Mouse (Mus musculus): ENCODE data around the gene Cdh7.
"Not testable (repeated sequence)": the region's sequence is repeated elsewhere in the genome, so short reads cannot be mapped to it uniquely, and the experiment has no call there.

Gene Cdh7

GRCm38 (mm10) chr1:109982064-109982808 lies at the start of gene Cdh7:
TSS of gene Cdh7 (plus strand) at chr1:109982431.
- DNase-seq (ENCODE audit: extremely low read depth, low read depth, low spot score), result no peak

GRCm38 (mm10) chr1:109932674-109933073 lies 49.6 kb upstream of the Cdh7 start:
- no peak for DNase-seq (ENCODE audit: extremely low read depth, low read depth, low spot score)

- DNase-seq (ENCODE audit: extremely low read depth, low read depth, low spot score), result no peak
These were observed 33.7 kb upstream of the Cdh7 start for GRCm38 (mm10) chr1:109948571-109948970.

- no peak for DNase-seq (ENCODE audit: extremely low read depth, low read depth, low spot score)
These were observed 10.4 kb upstream of the Cdh7 start for GRCm38 (mm10) chr1:109971721-109972425.

- DNase-seq (ENCODE audit: extremely low read depth, low read depth, low spot score), result no peak
These were observed 9.7 kb upstream of the Cdh7 start for GRCm38 (mm10) chr1:109972426-109973015.

- no peak for DNase-seq (ENCODE audit: extremely low read depth, low read depth, low spot score)
These were observed 742 bp downstream of the Cdh7 start for GRCm38 (mm10) chr1:109982809-109983536.

GRCm38 (mm10) chr1:109983537-109983912 lies 1.3 kb downstream of the Cdh7 start:
- no peak for DNase-seq (ENCODE audit: extremely low read depth, low read depth, low spot score)

GRCm38 (mm10) chr1:109984776-109985175 lies 2.5 kb downstream of the Cdh7 start:
- DNase-seq (ENCODE audit: extremely low read depth, low read depth, low spot score), result no peak

GRCm38 (mm10) chr1:109985468-109985867 lies 3.2 kb downstream of the Cdh7 start:
- DNase-seq (ENCODE audit: extremely low read depth, low read depth, low spot score), result no peak

- DNase-seq (ENCODE audit: extremely low read depth, low read depth, low spot score), result no peak
These were observed 7.3 kb downstream of the Cdh7 start for GRCm38 (mm10) chr1:109989541-109989940.

- DNase-seq (ENCODE audit: extremely low read depth, low read depth, low spot score), result no peak
These were observed 11.7 kb downstream of the Cdh7 start for GRCm38 (mm10) chr1:109993906-109994305.

GRCm38 (mm10) chr1:110004451-110004850 lies 22.2 kb downstream of the Cdh7 start:
- no peak for DNase-seq (ENCODE audit: extremely low read depth, low read depth, low spot score)

- no peak for DNase-seq (ENCODE audit: extremely low read depth, low read depth, low spot score)
These were observed 22.8 kb downstream of the Cdh7 start for GRCm38 (mm10) chr1:110005038-110005437.

GRCm38 (mm10) chr1:110012153-110012552 lies 29.9 kb downstream of the Cdh7 start:
- no peak for DNase-seq (ENCODE audit: extremely low read depth, low read depth, low spot score)

GRCm38 (mm10) chr1:110056317-110056716 lies 74.1 kb downstream of the Cdh7 start:
- DNase-seq (ENCODE audit: extremely low read depth, low read depth, low spot score), result no peak

GRCm38 (mm10) chr1:110067405-110067804 lies 85.2 kb downstream of the Cdh7 start:
- DNase-seq (ENCODE audit: extremely low read depth, low read depth, low spot score), result no peak

GRCm38 (mm10) chr1:110078471-110078870 lies 96.2 kb downstream of the Cdh7 start:
- DNase-seq (ENCODE audit: extremely low read depth, low read depth, low spot score), result no peak

- DNase-seq (ENCODE audit: extremely low read depth, low read depth, low spot score), result no peak
These were observed 135.8 kb downstream of the Cdh7 start for GRCm38 (mm10) chr1:110118071-110118470.

GRCm38 (mm10) chr1:110118862-110119261 lies 136.6 kb downstream of the Cdh7 start:
- no peak for DNase-seq (ENCODE audit: extremely low read depth, low read depth, low spot score)

- DNase-seq (ENCODE audit: extremely low read depth, low read depth, low spot score), result not testable (repeated sequence)
These were observed 189.2 kb downstream of the Cdh7 start for GRCm38 (mm10) chr1:110171459-110171858.

Measured in fat pad, adult 2 months (tissue).